Mouse (Mus musculus): ENCODE measurements around the gene Fbxo46.

- TF ChIP-seq KAT2A (conservative IDR thresholded peaks at IDR 0.05; ENCODE audit: low read depth, low read length) (no peak), MAZ (IDR thresholded peaks at IDR 0.05; ENCODE audit: low read depth, low read length) (no peak)
These were observed 27.9 kb downstream of the Fbxo46 start for GRCm38 (mm10) chr7:19147497-19148045.
